Mouse (Mus musculus) erythroblast, embryonic 14.5 days (primary cell): ENCODE data around the gene Tspan3.

ENCODE experiments used
- GATA1 ChIP-seq: IDR thresholded peaks from 2 replicates; pipeline ENCODE4 v1.6.1; 2012; ENCODE audit warnings: low read length, inconsistent platforms, mixed read lengths
- TAL1 ChIP-seq: IDR thresholded peaks from 3 replicates; pipeline ENCODE4 v1.6.1; 2012; ENCODE audit warnings: low read length, inconsistent platforms, mixed read lengths

GRCm38 (mm10) chr9:56118582-56118981 lies 46.7 kb downstream of the Tspan3 start:
- TF ChIP-seq TAL1 (no peak), GATA1 (no peak)
